Mouse (Mus musculus): ENCODE results near the gene Ccdc181.

Gene Ccdc181

DNA sequence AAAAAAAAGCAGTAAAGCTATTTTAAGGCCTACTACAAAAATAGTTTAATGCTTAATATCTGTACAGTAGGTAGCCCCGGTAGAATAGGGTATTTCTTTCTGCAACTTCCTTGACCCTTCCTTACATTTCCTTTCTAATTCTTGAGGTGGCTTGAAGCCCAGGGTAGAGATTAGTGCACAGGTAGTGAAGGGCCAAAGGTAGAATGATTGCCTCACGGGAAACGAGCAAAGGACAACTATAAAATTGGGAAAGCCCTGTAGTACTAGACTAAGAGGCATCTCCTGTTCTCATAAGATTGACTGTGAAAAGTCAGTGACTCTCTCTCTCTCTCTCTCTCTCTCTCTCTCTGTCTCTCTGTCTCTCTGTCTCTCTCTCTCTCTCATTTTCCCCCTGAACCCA lies 60.0 kb downstream of the Ccdc181 start:
- no peak for DNase-seq (ENCODE audit: low spot score in 2 of 2)

DNA sequence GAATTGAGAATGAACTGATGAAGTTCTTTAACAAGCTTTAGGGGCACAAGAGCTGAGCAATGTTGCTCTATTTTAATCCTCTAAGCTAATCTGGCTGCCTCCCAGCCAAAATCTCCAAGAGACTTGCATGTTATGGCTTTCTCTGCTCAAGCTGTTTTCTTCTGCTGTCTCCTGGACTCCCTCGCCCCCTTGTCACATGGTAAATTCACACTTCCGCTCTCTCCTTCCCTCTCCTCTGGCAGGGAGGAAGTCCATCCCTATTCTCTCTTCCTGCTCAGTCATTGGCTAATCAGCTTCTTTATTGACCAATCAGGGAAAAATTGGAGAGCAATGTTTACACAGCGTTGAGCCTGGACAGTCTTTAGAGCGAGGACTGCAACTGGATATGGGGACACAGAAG lies 60.5 kb downstream of the Ccdc181 start:
- peak; percentile 32 to 65 for DNase-seq (ENCODE audit: low spot score in 2 of 2)

Measured in right cerebral cortex, postnatal 36 days (tissue).